Mouse (Mus musculus) macrophage (primary cell): ENCODE results near the gene Tgfbrap1. TPM values are rescaled to one million over a fixed set of nuclear protein-coding genes. Genes with fewer than 3 reads are reported as not detected.

Experiments
- H3K27ac ChIP-seq: fragments of 350-480 bp; formaldehyde crosslinking; 2 replicates; pipeline ENCODE4 v1.9.0; 2021
- H3K36me3 ChIP-seq: fragments of 350-480 bp; formaldehyde crosslinking; 2 replicates; pipeline ENCODE4 v1.9.0; 2021; ENCODE audit errors: inconsistent target
- H3K4me3 ChIP-seq: fragments of 350-480 bp; formaldehyde crosslinking; 2 replicates; pipeline ENCODE4 v1.9.0; 2021; ENCODE audit errors: inconsistent target
- H3K79me2 ChIP-seq: fragments of 350-480 bp; formaldehyde crosslinking; 2 replicates; pipeline ENCODE4 v1.9.0; 2021; ENCODE audit errors: inconsistent target
- WGBS: methylation state at CpG from one replicate; pipeline ENCODE4 v1.1.7; 2026; ENCODE audit warnings: inconsistent platforms; ENCODE audit not compliant: missing documents; 5-methylcytosine and 5-hydroxymethylcytosine counted together
- polyA plus RNA-seq: library from polyadenylated mRNA; stranded (reverse); fragments of 250-400 nt; gene quantifications from 3 replicates; pipeline ENCODE4 v1.2.4, GENCODE M21; 2018; ENCODE audit warnings: inconsistent platforms

Gene Tgfbrap1
- polyA plus RNA-seq, 1 experiment from 2014 or later, result 39.5 TPM

- Histone ChIP-seq H3K27ac (no peak overlapping the region), H3K36me3 (peaks cover 4% of the 10 kb centered on the region; the same call in 1 of the 2 replicates), H3K79me2 (peaks cover 66% of the 10 kb centered on the region), H3K4me3 (no peak overlapping the region)
- 86% methylated on average over 1 of the region's 1 CpGs for WGBS
These were observed 8.0 kb downstream of the Tgfbrap1 start for GRCm38 (mm10) chr1:43090418-43090817.

GRCm38 (mm10) chr1:43082946-43083345 is 15.5 kb downstream of the Tgfbrap1 start:
- WGBS, result 95% methylated on average over 5 of the region's 5 CpGs

GRCm38 (mm10) chr1:43078124-43078523 is 20.3 kb downstream of the Tgfbrap1 start:
- no peak overlapping the region for H3K4me3 ChIP-seq
- H3K27ac ChIP-seq, result no peak overlapping the region
- WGBS, result 53% methylated on average over 2 of the region's 2 CpGs
- peaks cover 30% of the 10 kb centered on the region for H3K36me3 ChIP-seq
- peaks cover 98% of the 10 kb centered on the region for H3K79me2 ChIP-seq

More at GRCm38 (mm10) chr1:43082946-43083345, 15.5 kb downstream of the Tgfbrap1 start:
- peaks cover 100% of the 10 kb centered on the region for H3K79me2 ChIP-seq
- no peak overlapping the region for H3K27ac ChIP-seq
- H3K4me3 ChIP-seq, result no peak overlapping the region
- H3K36me3 ChIP-seq, result peaks cover 4% of the 10 kb centered on the region; the same call in 1 of the 2 replicates

- Histone ChIP-seq H3K4me3 (no peak overlapping the region), H3K36me3 (peaks cover 44% of the 10 kb centered on the region), H3K27ac (no peak overlapping the region), H3K79me2 (peaks cover 79% of the 10 kb centered on the region)
- 93% methylated on average over 2 of the region's 2 CpGs for WGBS
These were observed 23.6 kb downstream of the Tgfbrap1 start for GRCm38 (mm10) chr1:43074791-43075190.

DNA sequence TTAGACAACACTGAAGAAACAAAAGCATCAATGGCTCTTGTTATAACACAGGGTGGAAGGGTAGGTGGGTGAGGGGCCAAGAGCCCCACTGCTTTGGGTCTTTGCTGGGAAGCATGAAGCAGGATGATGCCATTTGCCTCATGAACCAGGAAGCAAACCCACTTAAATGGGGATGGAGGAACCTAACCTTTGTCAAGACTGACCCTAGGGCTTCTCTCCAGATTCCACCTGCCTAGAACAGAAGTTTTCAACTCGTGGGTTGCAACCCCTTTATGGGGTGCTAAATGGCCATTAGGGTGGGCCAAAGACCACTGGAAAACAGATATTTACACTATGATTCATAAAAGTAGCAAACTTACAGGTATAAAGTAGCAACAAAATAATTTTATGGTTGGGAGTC is 25.9 kb downstream of the Tgfbrap1 start:
- H3K4me3 ChIP-seq, result no peak overlapping the region
- H3K27ac ChIP-seq, result no peak overlapping the region
- peaks cover 57% of the 10 kb centered on the region for H3K79me2 ChIP-seq
- H3K36me3 ChIP-seq, result peaks cover 51% of the 10 kb centered on the region
- WGBS, result 86% methylated on average over 1 of the region's 1 CpGs

DNA sequence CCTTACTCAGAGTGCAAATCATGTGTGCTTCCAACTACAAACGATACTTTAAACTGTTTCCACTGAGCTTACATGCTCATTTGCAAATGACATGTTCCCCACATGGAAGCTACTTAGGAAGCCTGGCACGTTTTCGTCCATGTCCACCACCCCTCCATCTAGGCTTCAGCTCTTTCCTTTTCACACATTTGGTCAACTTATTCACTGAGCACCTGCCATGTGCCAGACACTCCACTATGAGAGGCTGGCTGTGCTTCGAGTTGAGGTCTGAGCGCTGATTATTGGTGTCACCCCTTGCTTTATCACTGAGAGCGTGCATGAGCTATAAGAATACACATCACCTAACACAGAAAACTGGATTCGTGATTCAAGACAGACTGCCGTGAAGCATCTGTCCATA is 26.4 kb downstream of the Tgfbrap1 start:
- WGBS, result 97% methylated on average over 8 of the region's 8 CpGs
- H3K79me2 ChIP-seq, result peaks cover 51% of the 10 kb centered on the region
- H3K4me3 ChIP-seq, result no peak overlapping the region
- H3K27ac ChIP-seq, result no peak overlapping the region
- H3K36me3 ChIP-seq, result peaks cover 56% of the 10 kb centered on the region

DNA sequence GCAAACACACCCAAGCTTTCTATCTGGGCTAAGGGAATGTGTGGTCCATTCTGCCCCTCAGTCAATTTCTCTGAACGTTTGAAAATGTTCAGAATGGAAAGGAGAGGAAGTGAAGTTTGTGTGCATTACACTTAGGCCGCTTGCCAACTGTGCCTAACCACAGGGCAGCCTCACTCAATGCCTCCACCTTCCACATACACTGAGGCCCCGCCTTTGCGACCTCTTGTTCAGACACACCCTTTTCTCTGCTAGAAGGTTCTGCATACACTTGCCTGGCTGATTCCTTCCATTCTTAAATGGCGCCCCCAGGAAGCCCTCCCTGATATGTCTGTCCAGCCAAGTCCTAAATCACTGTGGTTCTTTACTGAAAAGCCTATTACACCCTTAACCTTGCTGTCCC is 27.7 kb downstream of the Tgfbrap1 start:
- Histone ChIP-seq H3K36me3 (peaks cover 59% of the 10 kb centered on the region), H3K79me2 (peaks cover 38% of the 10 kb centered on the region; the same call in 1 of the 2 replicates), H3K27ac (no peak overlapping the region), H3K4me3 (no peak overlapping the region)
- 9% methylated on average over 5 of the region's 5 CpGs for WGBS

DNA sequence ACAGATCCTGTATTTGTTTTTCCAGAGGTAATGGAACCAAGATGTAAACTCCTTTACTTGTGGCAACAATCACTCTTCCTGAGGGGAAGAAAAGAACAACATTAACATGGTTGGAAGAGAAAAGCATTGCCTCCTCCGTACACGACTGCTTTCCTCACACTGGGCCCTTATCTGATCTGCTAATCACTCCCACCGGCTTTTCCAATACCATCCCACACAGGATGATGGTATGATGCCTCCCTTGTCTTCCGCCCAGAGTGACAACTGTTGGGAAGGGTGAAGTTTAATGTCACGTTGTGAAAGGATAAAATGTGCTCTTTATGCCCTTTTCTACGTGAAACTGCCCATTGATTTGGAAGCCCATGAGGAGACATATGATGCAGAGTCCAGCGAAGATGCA is 30.9 kb downstream of the Tgfbrap1 start:
- no peak overlapping the region for H3K4me3 ChIP-seq
- no peak overlapping the region for H3K27ac ChIP-seq
- peaks cover 8% of the 10 kb centered on the region; the same call in 1 of the 2 replicates for H3K79me2 ChIP-seq
- H3K36me3 ChIP-seq, result peaks cover 56% of the 10 kb centered on the region
- WGBS, result 87% methylated on average over 7 of the region's 7 CpGs

DNA sequence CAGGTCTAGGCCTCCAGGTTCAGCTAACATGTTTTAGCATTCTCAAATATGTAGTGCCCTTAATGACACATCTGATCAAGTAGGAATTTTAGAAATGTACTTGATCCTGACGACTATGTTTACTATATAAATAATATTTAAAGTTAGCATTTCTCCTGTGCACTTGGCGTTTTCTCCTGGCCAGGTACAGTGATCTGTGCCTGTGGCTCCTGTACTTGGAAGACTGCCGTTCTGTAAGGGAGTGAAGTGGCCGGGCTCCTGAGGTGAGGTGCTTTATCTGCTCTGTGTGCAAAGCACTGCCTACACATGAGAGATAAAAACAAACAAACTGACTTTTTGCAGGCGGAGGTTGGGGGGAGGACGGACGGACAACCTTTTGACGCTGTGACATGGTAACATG is 31.9 kb downstream of the Tgfbrap1 start:
- Histone ChIP-seq H3K4me3 (no peak overlapping the region), H3K36me3 (peaks cover 54% of the 10 kb centered on the region), H3K79me2 (no peaks in the 10 kb centered on the region; the same call in 1 of the 2 replicates), H3K27ac (no peak overlapping the region)
- WGBS, result 97% methylated on average over 8 of the region's 8 CpGs

DNA sequence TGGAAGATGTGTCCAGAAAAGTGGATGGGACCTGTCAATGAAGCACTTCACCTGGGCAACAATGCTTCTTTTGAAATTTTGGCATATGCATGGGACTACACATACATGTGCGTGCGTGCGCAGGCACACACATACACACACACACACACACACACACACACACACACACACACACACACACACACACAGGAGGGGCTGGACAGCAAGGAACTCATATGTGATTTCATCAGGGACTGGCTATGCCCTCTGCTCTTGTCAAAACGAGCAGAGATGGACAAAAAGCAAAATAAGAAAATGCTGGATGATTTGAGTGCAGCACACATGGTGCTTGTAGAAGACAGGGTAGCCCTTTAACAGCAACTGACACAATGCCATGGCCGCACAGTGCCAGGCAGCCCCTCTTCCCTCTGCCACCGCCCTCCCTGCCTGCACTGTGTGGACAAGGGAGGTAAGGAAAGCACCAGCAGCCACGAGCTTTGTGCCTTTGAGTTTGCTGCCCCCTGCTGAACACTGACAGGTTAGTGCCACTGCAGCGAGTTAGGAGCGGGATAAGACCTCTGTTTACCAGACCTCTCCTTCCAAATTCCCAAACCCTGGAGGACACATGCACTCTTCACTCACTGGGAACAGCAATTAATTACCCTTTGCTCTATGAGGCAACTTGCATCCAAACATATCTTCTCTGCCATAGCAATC is 32.7 kb downstream of the Tgfbrap1 start:
- Histone ChIP-seq H3K36me3 (peaks cover 62% of the 10 kb centered on the region), H3K4me3 (no peak overlapping the region)
- 82% methylated on average over 9 of the region's 9 CpGs for WGBS

DNA sequence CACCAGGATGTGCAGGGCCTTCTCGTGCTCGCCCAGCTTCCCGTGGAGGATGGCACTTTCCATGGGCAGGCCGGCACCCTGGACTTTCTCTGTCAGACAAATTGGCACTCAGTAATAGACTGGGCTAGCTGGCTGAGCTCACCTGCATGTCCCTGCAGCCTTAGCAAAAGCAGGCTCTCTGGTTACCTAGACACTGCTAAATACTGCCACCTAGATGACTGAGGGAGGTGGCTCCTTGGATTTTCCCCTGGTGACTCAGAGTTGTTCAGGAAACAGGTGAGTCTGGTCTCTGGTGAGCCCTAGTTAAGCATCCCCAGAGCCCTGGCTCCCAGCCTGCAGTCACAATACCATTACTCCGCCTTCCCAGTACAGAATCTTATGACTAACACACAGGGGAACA is 46.5 kb downstream of the Tgfbrap1 start:
- Histone ChIP-seq H3K27ac (no peak overlapping the region), H3K36me3 (peaks cover 89% of the 10 kb centered on the region), H3K4me3 (no peak overlapping the region), H3K79me2 (no peaks in the 10 kb centered on the region)
- 98% methylated on average over 5 of the region's 5 CpGs for WGBS

More for the DNA sequence above, 32.7 kb downstream of the Tgfbrap1 start:
- H3K27ac ChIP-seq, result no peak overlapping the region
- no peaks in the 10 kb centered on the region; the same call in 1 of the 2 replicates for H3K79me2 ChIP-seq

- 90% methylated on average over 10 of the region's 10 CpGs for WGBS
- Histone ChIP-seq H3K36me3 (peaks cover 48% of the 10 kb centered on the region), H3K79me2 (no peaks in the 10 kb centered on the region), H3K27ac (no peak overlapping the region), H3K4me3 (no peak overlapping the region)
These were observed 50.6 kb downstream of the Tgfbrap1 start for GRCm38 (mm10) chr1:43047811-43048210.

DNA sequence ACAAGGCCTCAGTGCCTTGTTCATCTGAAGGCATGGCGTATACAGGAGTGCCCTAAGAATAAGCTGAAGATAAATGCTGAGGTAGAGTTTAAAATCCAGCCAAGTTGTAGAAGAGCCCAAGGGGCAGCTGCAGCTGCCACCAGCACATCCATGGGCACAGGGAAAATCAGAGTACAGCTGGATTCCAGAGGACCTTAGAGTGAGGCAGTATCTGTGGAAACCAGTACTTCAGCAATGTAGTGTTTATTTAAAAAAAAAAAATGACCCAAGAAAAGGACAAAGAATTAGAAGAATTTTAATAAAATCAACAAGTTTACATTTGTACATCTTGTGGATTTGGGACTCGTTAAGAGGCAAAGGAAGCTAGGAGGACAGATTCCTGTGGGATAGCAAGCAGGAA is 51.4 kb downstream of the Tgfbrap1 start:
- 80% methylated on average over 2 of the region's 2 CpGs for WGBS
- Histone ChIP-seq H3K4me3 (no peak overlapping the region), H3K36me3 (peaks cover 41% of the 10 kb centered on the region), H3K27ac (no peak overlapping the region), H3K79me2 (no peaks in the 10 kb centered on the region)

- no peaks in the 10 kb centered on the region for H3K79me2 ChIP-seq
- H3K36me3 ChIP-seq, result peaks cover 25% of the 10 kb centered on the region
- 84% methylated on average over 14 of the region's 14 CpGs for WGBS
- H3K4me3 ChIP-seq, result no peak overlapping the region
- no peak overlapping the region for H3K27ac ChIP-seq
These were observed 53.0 kb downstream of the Tgfbrap1 start for GRCm38 (mm10) chr1:43045204-43045982.

- 68% methylated on average over 6 of the region's 6 CpGs for WGBS
- Histone ChIP-seq H3K79me2 (no peaks in the 10 kb centered on the region), H3K4me3 (no peak overlapping the region), H3K27ac (no peak overlapping the region), H3K36me3 (no peaks in the 10 kb centered on the region)
These were observed 56.2 kb downstream of the Tgfbrap1 start for GRCm38 (mm10) chr1:43042271-43042670.
